Mouse (Mus musculus): Measurements from ENCODE around the gene Ubtf. TPM values are rescaled to one million over a fixed set of nuclear protein-coding genes. Genes with fewer than 3 reads are reported as not detected.

Ubtf gene
- polyA plus RNA-seq, 1 experiment from 2014 or later: 70.5 TPM

- Histone ChIP-seq H3K27me3 (ENCODE audit: control insufficient read depth, insufficient read depth, low read length) (no peaks in the 10 kb centered on the region), H3K4me1 (ENCODE audit: control insufficient read depth, insufficient read depth, low read length) (no peaks in the 10 kb centered on the region), H3K27ac (ENCODE audit: low read length) (no peak overlapping the region), H3K9ac (ENCODE audit: low read length) (no peak overlapping the region), H3K9me3 (replicated peaks; ENCODE audit: control insufficient read depth, low read length) (no peaks in the 10 kb centered on the region), H3K4me2 (ENCODE audit: low read depth, low read length) (no peak overlapping the region), H3K4me3 (replicated peaks; ENCODE audit: low read length) (no peak overlapping the region), H3K36me3 (ENCODE audit: control insufficient read depth, insufficient read depth, low read length) (no peaks in the 10 kb centered on the region)
- 62% methylated on average over 11 of the region's 11 CpGs for WGBS
- ATAC-seq (ENCODE audit: insufficient read depth, low FRiP score): no peak
Observed at GRCm38 (mm10) chr11:102339195-102339594, 19.7 kb upstream of the Ubtf start.

- ATAC-seq (ENCODE audit: insufficient read depth, low FRiP score): no peak
- WGBS: 26% methylated on average over 3 of the region's 3 CpGs
- H3K27me3 ChIP-seq (ENCODE audit: control insufficient read depth, insufficient read depth, low read length): no peaks in the 10 kb centered on the region
- H3K9ac ChIP-seq (ENCODE audit: low read length): no peak overlapping the region
- H3K4me3 ChIP-seq (replicated peaks; ENCODE audit: low read length): no peak overlapping the region
- H3K4me1 ChIP-seq (ENCODE audit: control insufficient read depth, insufficient read depth, low read length): no peaks in the 10 kb centered on the region
- H3K36me3 ChIP-seq (ENCODE audit: control insufficient read depth, insufficient read depth, low read length): no peaks in the 10 kb centered on the region
- no peaks in the 10 kb centered on the region for H3K9me3 ChIP-seq (replicated peaks; ENCODE audit: control insufficient read depth, low read length)
- H3K27ac ChIP-seq (ENCODE audit: low read length): no peak overlapping the region
- H3K4me2 ChIP-seq (ENCODE audit: low read depth, low read length): no peak overlapping the region
Observed at GRCm38 (mm10) chr11:102338561-102338960, 19.0 kb upstream of the Ubtf start.

- 71% methylated on average over 1 of the region's 1 CpGs for WGBS
- ATAC-seq (ENCODE audit: insufficient read depth, low FRiP score): no peak
- Histone ChIP-seq H3K27ac (ENCODE audit: low read length) (no peak overlapping the region), H3K4me2 (ENCODE audit: low read depth, low read length) (no peak overlapping the region), H3K36me3 (ENCODE audit: control insufficient read depth, insufficient read depth, low read length) (no peaks in the 10 kb centered on the region), H3K9me3 (replicated peaks; ENCODE audit: control insufficient read depth, low read length) (no peaks in the 10 kb centered on the region), H3K4me3 (replicated peaks; ENCODE audit: low read length) (no peak overlapping the region), H3K4me1 (ENCODE audit: control insufficient read depth, insufficient read depth, low read length) (no peaks in the 10 kb centered on the region), H3K9ac (ENCODE audit: low read length) (no peak overlapping the region), H3K27me3 (ENCODE audit: control insufficient read depth, insufficient read depth, low read length) (no peaks in the 10 kb centered on the region)
Observed at GRCm38 (mm10) chr11:102337921-102338320, 18.4 kb upstream of the Ubtf start.

GRCm38 (mm10) chr11:102336191-102336590 is 16.6 kb upstream of the Ubtf start:
- Histone ChIP-seq H3K27ac (ENCODE audit: low read length) (no peak overlapping the region), H3K9ac (ENCODE audit: low read length) (no peak overlapping the region), H3K4me1 (ENCODE audit: control insufficient read depth, insufficient read depth, low read length) (no peaks in the 10 kb centered on the region), H3K27me3 (ENCODE audit: control insufficient read depth, insufficient read depth, low read length) (no peaks in the 10 kb centered on the region), H3K9me3 (replicated peaks; ENCODE audit: control insufficient read depth, low read length) (no peaks in the 10 kb centered on the region), H3K4me2 (ENCODE audit: low read depth, low read length) (no peak overlapping the region), H3K4me3 (replicated peaks; ENCODE audit: low read length) (no peak overlapping the region), H3K36me3 (ENCODE audit: control insufficient read depth, insufficient read depth, low read length) (no peaks in the 10 kb centered on the region)
- WGBS: 80% methylated on average over 1 of the region's 1 CpGs
- ATAC-seq (ENCODE audit: insufficient read depth, low FRiP score): no peak

- Histone ChIP-seq H3K36me3 (ENCODE audit: control insufficient read depth, insufficient read depth, low read length) (no peaks in the 10 kb centered on the region), H3K27me3 (ENCODE audit: control insufficient read depth, insufficient read depth, low read length) (no peaks in the 10 kb centered on the region), H3K4me1 (ENCODE audit: control insufficient read depth, insufficient read depth, low read length) (no peaks in the 10 kb centered on the region), H3K27ac (ENCODE audit: low read length) (peak overlapping the region; percentile 33; the same call in 1 of the 2 replicates), H3K9ac (ENCODE audit: low read length) (peak overlapping the region; percentile 33), H3K9me3 (replicated peaks; ENCODE audit: control insufficient read depth, low read length) (no peaks in the 10 kb centered on the region), H3K4me3 (replicated peaks; ENCODE audit: low read length) (no peak overlapping the region), H3K4me2 (ENCODE audit: low read depth, low read length) (no peak overlapping the region)
- 24% methylated on average over 9 of the region's 9 CpGs for WGBS
- no peak for ATAC-seq (ENCODE audit: insufficient read depth, low FRiP score)
Observed at GRCm38 (mm10) chr11:102334973-102335700, 15.6 kb upstream of the Ubtf start.

GRCm38 (mm10) chr11:102334010-102334409 is 14.5 kb upstream of the Ubtf start:
- WGBS: 40% methylated on average over 4 of the region's 4 CpGs
- no peak overlapping the region for H3K4me3 ChIP-seq (replicated peaks; ENCODE audit: low read length)
- no peaks in the 10 kb centered on the region for H3K27me3 ChIP-seq (ENCODE audit: control insufficient read depth, insufficient read depth, low read length)
- H3K4me2 ChIP-seq (ENCODE audit: low read depth, low read length): no peak overlapping the region
- H3K36me3 ChIP-seq (ENCODE audit: control insufficient read depth, insufficient read depth, low read length): no peaks in the 10 kb centered on the region
- no peaks in the 10 kb centered on the region for H3K4me1 ChIP-seq (ENCODE audit: control insufficient read depth, insufficient read depth, low read length)
- H3K9me3 ChIP-seq (replicated peaks; ENCODE audit: control insufficient read depth, low read length): no peaks in the 10 kb centered on the region
- no peak overlapping the region for H3K9ac ChIP-seq (ENCODE audit: low read length)
- H3K27ac ChIP-seq (ENCODE audit: low read length): no peak overlapping the region
- no peak for ATAC-seq (ENCODE audit: insufficient read depth, low FRiP score)

- no peak overlapping the region for H3K4me3 ChIP-seq (replicated peaks; ENCODE audit: low read length)
- no peak overlapping the region for H3K27ac ChIP-seq (ENCODE audit: low read length)
- no peaks in the 10 kb centered on the region for H3K4me1 ChIP-seq (ENCODE audit: control insufficient read depth, insufficient read depth, low read length)
- no peaks in the 10 kb centered on the region for H3K36me3 ChIP-seq (ENCODE audit: control insufficient read depth, insufficient read depth, low read length)
- H3K9ac ChIP-seq (ENCODE audit: low read length): no peak overlapping the region
- no peak for ATAC-seq (ENCODE audit: insufficient read depth, low FRiP score)
- no peaks in the 10 kb centered on the region for H3K9me3 ChIP-seq (replicated peaks; ENCODE audit: control insufficient read depth, low read length)
- no peak overlapping the region for H3K4me2 ChIP-seq (ENCODE audit: low read depth, low read length)
- no peaks in the 10 kb centered on the region for H3K27me3 ChIP-seq (ENCODE audit: control insufficient read depth, insufficient read depth, low read length)
Observed at GRCm38 (mm10) chr11:102333061-102333460, 13.5 kb upstream of the Ubtf start.

- no peak for ATAC-seq (ENCODE audit: insufficient read depth, low FRiP score)
- Histone ChIP-seq H3K4me3 (replicated peaks; ENCODE audit: low read length) (no peak overlapping the region), H3K9me3 (replicated peaks; ENCODE audit: control insufficient read depth, low read length) (no peaks in the 10 kb centered on the region), H3K4me1 (ENCODE audit: control insufficient read depth, insufficient read depth, low read length) (no peaks in the 10 kb centered on the region), H3K4me2 (ENCODE audit: low read depth, low read length) (no peak overlapping the region), H3K27me3 (ENCODE audit: control insufficient read depth, insufficient read depth, low read length) (no peaks in the 10 kb centered on the region), H3K9ac (ENCODE audit: low read length) (no peak overlapping the region), H3K27ac (ENCODE audit: low read length) (no peak overlapping the region), H3K36me3 (ENCODE audit: control insufficient read depth, insufficient read depth, low read length) (no peaks in the 10 kb centered on the region)
- WGBS: 40% methylated on average over 4 of the region's 4 CpGs
Observed at GRCm38 (mm10) chr11:102331806-102332205, 12.3 kb upstream of the Ubtf start.

GRCm38 (mm10) chr11:102330039-102330438 is 10.5 kb upstream of the Ubtf start:
- Histone ChIP-seq H3K27ac (ENCODE audit: low read length) (no peak overlapping the region), H3K9ac (ENCODE audit: low read length) (no peak overlapping the region), H3K27me3 (ENCODE audit: control insufficient read depth, insufficient read depth, low read length) (no peaks in the 10 kb centered on the region), H3K36me3 (ENCODE audit: control insufficient read depth, insufficient read depth, low read length) (no peaks in the 10 kb centered on the region), H3K4me2 (ENCODE audit: low read depth, low read length) (no peak overlapping the region), H3K4me1 (ENCODE audit: control insufficient read depth, insufficient read depth, low read length) (no peaks in the 10 kb centered on the region), H3K4me3 (replicated peaks; ENCODE audit: low read length) (no peak overlapping the region), H3K9me3 (replicated peaks; ENCODE audit: control insufficient read depth, low read length) (no peaks in the 10 kb centered on the region)
- WGBS: 76% methylated on average over 3 of the region's 3 CpGs
- no peak for ATAC-seq (ENCODE audit: insufficient read depth, low FRiP score)

All from stomach, embryonic 16.5 days (tissue).